Mouse (Mus musculus) liver, postnatal 0 days (tissue): ENCODE results near the gene Alcam. TPM values are rescaled to one million over a fixed set of nuclear protein-coding genes. Genes with fewer than 3 reads are reported as not detected.

Experiments used
- ATAC-seq: fragments of 200-750 bp; cut with Nextera tagmentation; 2 replicates; pipeline ENCODE4 v1.8.0; 2017; ENCODE audit warnings: mild to moderate bottlenecking, moderate library complexity
- DNase-seq: peaks from one replicate; pipeline ENCODE4 v3.0.0-alpha.2; 2016
- H3K27ac ChIP-seq: fragments of 300-500 bp; sonication (generic); 2 replicates; pipeline ENCODE4 v1.5.1; 2014; ENCODE audit warnings: antibody characterized with exemption, moderate library complexity, mild to moderate bottlenecking, low read depth
- H3K27me3 ChIP-seq: fragments of 300-500 bp; sonication (generic); 2 replicates; pipeline ENCODE4 v1.6.1; 2014; ENCODE audit warnings: low read length, control low read depth, mixed read lengths; ENCODE audit not compliant: insufficient read depth
- H3K36me3 ChIP-seq: fragments of 300-500 bp; sonication (generic); replicated peaks from 2 replicates; pipeline ENCODE4 v1.6.1; 2014; ENCODE audit warnings: mild to moderate bottlenecking, control low read depth, low read length, moderate library complexity, mixed read lengths; ENCODE audit not compliant: insufficient read depth
- H3K4me1 ChIP-seq: fragments of 300-500 bp; sonication (generic); 2 replicates; pipeline ENCODE4 v1.6.1; 2014; ENCODE audit warnings: antibody characterized with exemption, mild to moderate bottlenecking, control low read depth; ENCODE audit not compliant: insufficient read depth
- H3K4me2 ChIP-seq: fragments of 300-500 bp; sonication (generic); 2 replicates; pipeline ENCODE4 v1.6.1; 2014; ENCODE audit warnings: low read depth, mild to moderate bottlenecking, low read length, moderate library complexity, mixed read lengths
- H3K4me3 ChIP-seq: fragments of 300-500 bp; sonication (generic); 2 replicates; pipeline ENCODE4 v1.5.1; 2014; ENCODE audit warnings: low read depth, low read length
- H3K9ac ChIP-seq: fragments of 300-500 bp; sonication (generic); replicated peaks from 2 replicates; pipeline ENCODE4 v1.6.1; 2014; ENCODE audit warnings: mild to moderate bottlenecking, moderate library complexity
- H3K9me3 ChIP-seq: fragments of 300-500 bp; sonication (generic); 2 replicates; pipeline ENCODE4 v1.6.1; 2016; ENCODE audit warnings: mild to moderate bottlenecking, control low read depth, low read length, mixed read lengths
- CTCF ChIP-seq: sonication (generic); IDR thresholded peaks from 2 replicates; pipeline ENCODE4 v1.5.1; 2016; ENCODE audit warnings: antibody characterized with exemption, low read depth
- EP300 ChIP-seq: IDR thresholded peaks from 2 replicates; pipeline ENCODE4 v1.6.1; 2016; ENCODE audit warnings: antibody characterized with exemption, low read depth, mild to moderate bottlenecking
- WGBS: fragments of 180-500 bp; shearing (Covaris S2); extraction: QIAGEN DNeasy Blood & Tissue Kit; methylation state at CpG from one replicate; pipeline ENCODE4 v1.1.7; 2014; ENCODE audit not compliant: insufficient replicate concordance; 5-methylcytosine and 5-hydroxymethylcytosine counted together
- polyA plus RNA-seq: library from polyadenylated mRNA; unstranded; fragments of >200 nt; fragmentation: Nextera tagmentation; extraction: Ambion mirVana; gene quantifications from 2 replicates; pipeline ENCODE4 v1.2.1, GENCODE M21; 2015

Gene Alcam
- polyA plus RNA-seq, 1 experiment from 2014 or later: 8.1 TPM

DNA sequence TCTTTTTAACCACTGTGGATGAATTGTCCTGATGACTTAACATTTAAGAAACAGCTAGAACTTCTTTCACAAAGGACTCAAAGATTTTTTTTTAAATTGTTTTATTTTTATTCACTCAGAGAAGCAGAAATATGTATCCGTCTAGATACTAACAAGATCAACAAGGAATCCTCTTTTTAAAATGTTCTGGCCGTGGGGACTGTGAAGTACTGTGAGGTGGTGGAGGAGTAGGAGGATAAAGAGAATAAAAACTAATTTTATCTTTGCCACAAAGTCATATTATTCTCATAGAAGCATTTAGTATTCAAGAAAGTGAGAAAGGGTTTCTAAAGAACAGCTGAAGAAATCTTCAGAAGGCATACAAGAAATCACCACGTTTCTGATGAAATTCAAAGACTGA, 54.8 kb downstream of the Alcam start:
- Histone ChIP-seq H3K4me1 (no peaks in the 10 kb centered on the region), H3K27me3 (no peaks in the 10 kb centered on the region), H3K9me3 (no peaks in the 10 kb centered on the region), H3K36me3 (no peaks in the 10 kb centered on the region), H3K9ac (no peak overlapping the region), H3K27ac (no peak overlapping the region), H3K4me2 (no peak overlapping the region), H3K4me3 (no peak overlapping the region)
- ATAC-seq: no peak
- no peak for DNase-seq
- WGBS: 75% methylated on average over 3 of the region's 3 CpGs
- TF ChIP-seq EP300 (no peak), CTCF (no peak)

DNA sequence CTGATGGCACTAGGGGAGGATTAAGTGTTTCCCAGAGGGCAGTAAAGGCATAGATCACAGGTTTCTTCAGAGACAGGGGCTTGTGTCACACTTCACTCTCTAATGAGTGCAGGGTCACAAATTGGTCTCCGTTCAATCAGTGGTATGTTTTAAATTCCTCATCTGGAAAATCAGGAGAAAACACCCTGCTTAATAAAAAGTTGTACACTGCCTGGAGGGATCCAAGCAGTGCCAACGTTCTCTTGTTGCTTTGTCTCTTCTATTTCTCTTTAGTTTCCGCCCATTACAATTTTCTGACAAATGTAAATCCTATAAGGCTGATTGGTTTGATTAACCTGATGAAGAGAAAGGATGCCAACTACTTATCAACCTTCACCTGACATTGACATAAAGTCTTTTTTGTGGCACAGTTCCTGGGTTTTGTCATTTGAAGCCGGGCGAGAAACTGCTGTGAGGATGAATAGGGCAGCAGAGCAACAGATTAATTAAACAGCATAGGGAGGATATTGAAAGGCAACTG, 67.0 kb downstream of the Alcam start:
- no peaks in the 10 kb centered on the region for H3K9me3 ChIP-seq
- no peaks in the 10 kb centered on the region for H3K27me3 ChIP-seq
- H3K4me3 ChIP-seq: no peak overlapping the region
- no peaks in the 10 kb centered on the region for H3K4me1 ChIP-seq
- no peak overlapping the region for H3K4me2 ChIP-seq
- ATAC-seq (no peak), DNase-seq (no peak)
- 73% methylated on average over 5 of the region's 5 CpGs for WGBS
- H3K9ac ChIP-seq: no peak overlapping the region
- no peaks in the 10 kb centered on the region for H3K36me3 ChIP-seq
- H3K27ac ChIP-seq: no peak overlapping the region
- TF ChIP-seq EP300 (no peak), CTCF (no peak)

DNA sequence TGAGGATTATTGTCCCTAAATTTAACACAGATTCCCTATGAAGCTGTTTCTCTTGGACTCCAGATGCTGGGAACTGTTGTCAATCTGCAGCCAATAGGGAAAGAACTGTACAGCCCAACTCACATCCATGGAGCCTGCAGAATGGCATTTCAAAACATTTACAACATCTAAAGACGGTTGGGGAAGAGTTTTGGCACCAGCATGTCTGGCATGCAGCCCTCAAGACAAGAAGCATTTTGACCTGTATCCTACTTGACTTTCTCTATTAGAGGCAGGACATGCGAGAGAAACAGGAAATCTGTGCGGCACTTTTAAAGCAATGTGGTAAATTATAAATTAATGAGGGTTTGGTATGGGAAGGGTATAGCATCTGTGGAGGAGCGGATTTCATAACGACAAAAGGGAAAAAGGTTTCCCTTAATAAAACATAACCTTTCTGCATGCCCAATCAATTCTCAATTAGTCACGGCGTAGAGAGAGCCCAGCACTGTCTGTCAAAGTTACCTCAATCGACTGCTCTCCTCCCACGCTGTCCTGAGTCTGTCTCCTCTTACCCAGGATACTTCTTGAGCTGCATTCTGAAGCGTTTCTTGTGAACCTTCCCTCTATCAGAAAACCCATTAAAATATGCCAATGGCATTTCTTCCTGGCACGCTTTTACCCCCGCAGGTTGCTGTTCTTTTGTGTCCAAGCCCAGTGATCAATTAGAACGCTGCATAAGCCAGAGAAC, 70.3 kb downstream of the Alcam start:
- TF ChIP-seq CTCF (no peak), EP300 (no peak)
- no peak overlapping the region for H3K9ac ChIP-seq

DNA sequence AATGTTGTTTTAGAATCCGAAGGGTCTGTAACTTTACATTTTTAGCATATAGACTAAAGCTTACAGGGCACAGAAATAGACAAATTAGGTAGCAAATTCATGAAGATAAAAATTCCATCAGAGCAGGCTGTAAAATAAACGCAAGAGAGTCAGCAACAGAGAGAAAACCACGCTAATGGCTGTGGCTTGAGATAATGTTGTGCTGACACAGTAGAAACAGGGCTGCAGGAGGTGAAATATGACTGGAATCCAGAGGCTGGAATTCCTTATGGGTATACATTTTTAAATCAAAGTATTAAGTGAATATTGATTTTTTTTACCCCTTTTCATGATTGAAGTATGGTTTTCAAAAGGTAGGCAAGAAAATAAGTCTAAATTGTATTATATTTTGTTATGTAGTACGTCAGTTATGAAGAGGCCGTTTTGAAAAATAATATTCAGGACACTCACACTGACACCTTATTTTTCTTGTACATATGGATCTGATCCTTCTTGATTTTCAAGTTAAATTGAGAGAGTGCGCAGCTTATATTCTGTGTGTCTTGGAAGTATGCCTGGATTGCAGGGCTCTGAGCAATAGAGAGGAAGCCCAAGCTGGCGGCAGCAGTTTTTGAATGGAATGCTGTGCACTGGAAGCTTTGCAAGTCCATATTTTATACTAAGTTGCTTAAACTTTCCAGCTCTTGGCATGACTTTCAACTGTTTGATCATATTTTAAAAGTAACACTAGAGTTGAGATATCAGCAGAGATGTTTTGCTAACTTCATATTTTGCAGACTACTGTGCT, 74.9 kb downstream of the Alcam start:
- TF ChIP-seq CTCF (no peak), EP300 (no peak)
- no peaks in the 10 kb centered on the region for H3K36me3 ChIP-seq
- H3K9ac ChIP-seq: no peak overlapping the region
- no peak overlapping the region for H3K4me2 ChIP-seq
- H3K9me3 ChIP-seq: no peaks in the 10 kb centered on the region
- no peak for DNase-seq
- 67% methylated on average over 7 of the region's 7 CpGs for WGBS
- H3K4me3 ChIP-seq: no peak overlapping the region
- no peaks in the 10 kb centered on the region for H3K4me1 ChIP-seq
- no peaks in the 10 kb centered on the region for H3K27me3 ChIP-seq
- no peak for ATAC-seq
- no peak overlapping the region for H3K27ac ChIP-seq

More for the DNA sequence above, 70.3 kb downstream of the Alcam start:
- no peaks in the 10 kb centered on the region for H3K9me3 ChIP-seq
- H3K4me2 ChIP-seq: no peak overlapping the region
- no peak overlapping the region for H3K27ac ChIP-seq
- 76% methylated on average over 13 of the region's 13 CpGs for WGBS
- H3K36me3 ChIP-seq: no peaks in the 10 kb centered on the region
- no peak for ATAC-seq
- H3K27me3 ChIP-seq: no peaks in the 10 kb centered on the region
- no peaks in the 10 kb centered on the region for H3K4me1 ChIP-seq
- no peak overlapping the region for H3K4me3 ChIP-seq
- DNase-seq: no peak

DNA sequence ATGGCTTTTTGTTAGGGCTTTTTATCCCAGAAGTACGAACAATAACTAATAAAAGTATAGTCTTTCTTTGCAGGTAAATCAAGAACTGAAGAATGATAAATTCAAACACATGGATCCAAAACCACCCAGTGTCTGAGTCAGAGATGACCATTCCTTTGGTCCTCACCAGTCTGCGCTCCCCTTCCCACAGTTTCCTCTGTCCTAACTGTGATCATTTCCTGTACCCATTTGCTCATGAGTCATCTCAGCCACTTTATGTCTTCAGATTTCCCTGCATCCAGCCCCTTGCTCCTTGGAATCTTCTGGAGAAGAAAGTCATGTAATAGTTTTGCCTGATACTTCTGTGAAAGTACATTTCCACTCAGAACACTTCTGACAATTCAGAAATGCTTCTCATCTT, 77.0 kb downstream of the Alcam start:
- no peak overlapping the region for H3K4me3 ChIP-seq
- ATAC-seq (no peak), DNase-seq (no peak)
- no peaks in the 10 kb centered on the region for H3K36me3 ChIP-seq
- H3K4me1 ChIP-seq: no peaks in the 10 kb centered on the region
- no peak overlapping the region for H3K9ac ChIP-seq
- no peaks in the 10 kb centered on the region for H3K9me3 ChIP-seq
- no peaks in the 10 kb centered on the region for H3K27me3 ChIP-seq
- TF ChIP-seq EP300 (no peak), CTCF (no peak)
- 70% methylated on average over 2 of the region's 2 CpGs for WGBS
- H3K4me2 ChIP-seq: no peak overlapping the region
- H3K27ac ChIP-seq: no peak overlapping the region

DNA sequence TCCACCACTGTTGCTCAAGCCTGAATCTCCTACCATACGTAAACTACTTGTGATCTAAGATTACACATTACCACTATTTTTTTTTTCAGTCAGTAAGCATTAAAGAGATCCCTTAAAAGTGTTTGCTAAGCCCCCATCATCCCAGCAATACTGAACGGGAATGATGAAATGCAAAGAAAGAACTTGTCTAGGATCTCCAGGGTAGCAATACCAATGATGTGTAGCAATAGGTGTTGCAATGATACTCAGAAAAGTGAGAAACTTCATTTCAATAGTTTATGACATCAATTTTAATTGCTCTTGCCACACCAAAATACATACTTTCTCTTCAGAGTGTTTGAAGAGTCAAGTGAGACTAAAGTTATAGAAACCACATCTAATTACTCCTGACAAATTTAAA, 81.9 kb downstream of the Alcam start:
- H3K9me3 ChIP-seq: no peaks in the 10 kb centered on the region
- no peaks in the 10 kb centered on the region for H3K36me3 ChIP-seq
- no peak overlapping the region for H3K4me2 ChIP-seq
- WGBS: 41% methylated on average over 2 of the region's 2 CpGs
- no peak for DNase-seq
- no peaks in the 10 kb centered on the region for H3K27me3 ChIP-seq
- H3K4me1 ChIP-seq: no peaks in the 10 kb centered on the region
- no peak for ATAC-seq
- TF ChIP-seq EP300 (0 out of 2 replicates have a peak, but pooled peaks have one; percentile 7), CTCF (no peak)
- no peak overlapping the region for H3K4me3 ChIP-seq
- no peak overlapping the region for H3K27ac ChIP-seq
- no peak overlapping the region for H3K9ac ChIP-seq
